Mouse (Mus musculus) left cerebral cortex, postnatal 25 days (tissue): ENCODE measurements around the gene Jazf1. TPM values are rescaled to one million over a fixed set of nuclear protein-coding genes. Genes with fewer than 3 reads are reported as not detected.

ENCODE experiments used
- DNase-seq, 2 experiments: peaks; one replicate each; pipeline ENCODE4 v3.0.0; 2022; ENCODE audit warnings: low spot score in 2 of 2, mixed read lengths in 1 of 2
- intact Hi-C: fragments of 180-260 bp; cut with DNase I; formaldehyde crosslinking; loops from one replicate; pipeline ENCODE4 v1.15.1; 2025
- total RNA-seq, 2 experiments: library from RNA; stranded (reverse); gene quantifications; 2 replicates each; pipeline ENCODE4 v1.2.3; 2021

Jazf1 gene
- 10 to 100 TPM; 32.8 to 35.3 TPM for total RNA-seq

DNA sequence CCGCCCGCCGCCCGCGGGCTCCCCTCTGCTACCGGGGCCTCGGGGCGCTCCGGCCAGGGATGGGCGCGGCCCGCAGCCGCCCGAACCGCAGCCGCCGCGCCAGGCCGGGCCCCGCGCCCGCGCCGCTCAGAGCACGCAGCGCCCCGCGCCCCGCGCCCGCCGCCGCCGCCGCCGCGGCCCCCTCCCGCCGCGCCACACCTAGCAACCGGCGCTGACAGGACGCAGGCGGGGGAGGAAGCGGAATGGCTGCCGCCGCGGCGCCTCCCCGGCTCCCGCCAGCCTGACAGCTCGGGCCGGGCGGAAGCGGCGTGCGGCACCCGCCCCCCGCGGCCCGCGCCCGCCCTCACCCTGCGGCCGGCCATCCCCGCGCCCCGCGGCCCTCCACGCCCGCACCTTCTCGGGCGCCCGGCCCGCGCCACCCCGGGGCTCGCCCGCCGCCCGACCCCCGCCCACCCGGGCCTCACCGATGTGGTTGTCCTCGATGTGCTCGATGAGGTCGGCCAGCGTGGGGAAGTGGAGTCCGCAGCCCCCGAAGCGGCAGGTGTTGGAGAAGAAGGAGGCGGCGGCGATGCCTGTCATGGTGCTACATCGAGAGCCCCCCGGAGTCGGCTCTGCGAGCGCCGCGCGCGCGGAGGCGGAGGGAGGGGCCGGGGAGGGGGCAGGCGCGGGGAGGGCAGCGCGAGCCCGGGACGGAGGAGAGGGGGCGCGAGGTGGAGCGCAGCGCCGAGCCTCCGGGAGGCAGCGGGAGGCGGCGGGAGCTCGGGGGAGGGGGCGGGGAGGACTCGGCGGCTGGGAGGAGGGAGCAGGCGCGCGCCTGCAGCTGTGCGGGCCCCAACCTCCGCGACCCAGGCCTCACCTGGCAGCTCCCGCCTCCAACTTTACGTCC lies at the start of gene Jazf1:
Gene Jazf1, minus strand, starts transcription at position 643 of the 886 bp plus-strand sequence.
- intact Hi-C loops, result no loop called here
- DNase-seq, result peak; percentile 55 to 67

DNA sequence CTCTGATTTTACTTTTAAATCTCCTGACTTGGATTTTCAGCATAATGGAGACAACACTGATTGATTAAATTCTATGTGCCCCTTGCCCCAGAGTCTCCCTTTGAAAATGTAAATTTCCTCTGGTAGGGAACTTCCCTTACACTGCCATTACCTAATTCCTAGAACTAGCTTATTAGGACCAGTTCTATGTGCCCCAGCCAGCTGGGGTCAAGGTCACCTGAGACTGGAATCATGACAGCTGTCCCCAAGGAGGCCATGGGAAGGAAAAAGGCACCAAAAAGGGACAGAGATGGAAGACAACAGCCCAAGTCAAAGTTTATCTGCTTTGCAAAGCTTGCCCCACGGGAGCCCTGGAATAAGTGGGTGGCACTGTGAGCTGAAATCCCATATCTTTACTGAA lies 49.4 kb upstream of the Jazf1 start:
- intact Hi-C loops, result no loop called here
- DNase-seq, result no peak

DNA sequence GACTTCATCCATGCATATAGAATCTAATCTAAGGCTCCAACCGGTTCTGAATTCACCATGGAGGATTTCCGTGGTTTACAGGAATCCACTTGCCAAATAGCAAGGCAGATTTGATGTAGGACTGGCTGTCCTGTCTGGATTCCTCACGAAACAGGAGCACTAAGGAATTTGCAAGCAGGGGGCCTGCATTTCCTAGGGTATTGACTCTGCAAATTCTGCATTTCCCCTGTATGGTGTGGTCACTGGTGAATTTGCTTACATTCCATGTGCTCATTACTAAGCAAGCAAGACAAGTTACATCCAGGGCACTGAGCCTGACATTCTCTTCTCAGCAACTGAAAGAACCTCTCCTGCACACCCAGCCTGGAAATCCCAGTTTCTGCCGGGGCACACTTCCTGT lies 18.4 kb upstream of the Jazf1 start:
- intact Hi-C loops, result no loop called here
- no peak for DNase-seq

DNA sequence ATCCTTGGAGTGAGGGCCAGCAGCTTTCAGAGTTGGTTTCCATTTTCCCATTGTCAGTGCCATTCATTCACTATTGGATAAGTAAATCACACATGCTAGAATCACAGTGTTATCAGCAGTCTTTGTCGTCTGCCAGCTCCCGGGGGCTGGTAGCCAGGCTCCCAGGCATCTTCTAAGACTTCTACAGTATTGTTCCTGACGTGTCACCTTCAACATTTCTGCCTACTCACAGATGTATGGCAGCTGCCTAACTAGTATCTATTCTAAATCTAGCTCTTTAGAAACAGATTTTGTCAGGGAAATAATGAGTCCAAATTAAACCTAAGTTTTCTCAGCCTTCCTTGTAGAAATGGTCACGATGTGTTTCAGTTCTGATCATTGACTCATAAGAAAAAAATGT lies 12.8 kb upstream of the Jazf1 start:
- intact Hi-C loops, result no loop called here
- DNase-seq, result peak; percentile 43 to 79

DNA sequence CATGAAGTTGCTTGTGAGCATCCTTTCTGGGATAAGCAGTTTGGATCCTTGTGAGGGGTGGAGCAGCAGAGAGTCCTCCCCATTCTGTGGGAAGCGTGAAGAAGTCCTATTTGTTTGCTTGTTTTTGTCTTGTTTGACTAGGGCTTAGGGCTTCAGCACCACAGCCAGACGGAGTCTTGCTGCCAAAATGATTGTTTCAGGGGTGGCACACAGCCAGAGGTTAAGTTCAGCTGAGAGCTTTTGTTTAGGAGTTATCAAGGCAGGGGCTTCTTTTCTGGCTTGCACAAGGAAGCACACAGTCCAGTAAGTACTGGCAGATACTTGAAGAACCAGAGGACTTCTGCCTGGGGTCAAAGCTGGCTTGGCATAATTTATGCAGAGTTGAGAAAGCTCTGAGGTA lies 10.2 kb upstream of the Jazf1 start:
- intact Hi-C loops, result no loop called here
- DNase-seq, result no peak

DNA sequence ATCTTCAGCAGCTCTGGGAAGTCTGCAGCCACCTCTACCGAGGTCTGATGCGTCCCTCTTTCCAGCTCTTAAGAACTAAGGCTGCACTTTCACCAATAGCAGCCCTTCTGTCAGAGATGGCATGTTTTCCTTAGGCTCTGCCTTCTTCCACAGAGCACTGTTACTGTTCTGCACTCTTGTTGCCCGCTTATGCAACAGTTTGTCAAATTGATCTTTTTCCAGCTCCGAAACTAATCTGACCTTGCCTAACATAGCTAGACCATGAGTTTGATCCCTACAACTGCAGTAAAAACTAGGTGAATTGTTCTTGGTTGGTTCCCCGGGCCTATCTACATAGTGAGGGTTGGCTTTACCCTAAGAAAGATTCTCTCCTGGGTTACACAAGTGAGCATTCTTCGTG lies 3.3 kb upstream of the Jazf1 start:
- no peak for DNase-seq
- intact Hi-C loops, result no loop called here

DNA sequence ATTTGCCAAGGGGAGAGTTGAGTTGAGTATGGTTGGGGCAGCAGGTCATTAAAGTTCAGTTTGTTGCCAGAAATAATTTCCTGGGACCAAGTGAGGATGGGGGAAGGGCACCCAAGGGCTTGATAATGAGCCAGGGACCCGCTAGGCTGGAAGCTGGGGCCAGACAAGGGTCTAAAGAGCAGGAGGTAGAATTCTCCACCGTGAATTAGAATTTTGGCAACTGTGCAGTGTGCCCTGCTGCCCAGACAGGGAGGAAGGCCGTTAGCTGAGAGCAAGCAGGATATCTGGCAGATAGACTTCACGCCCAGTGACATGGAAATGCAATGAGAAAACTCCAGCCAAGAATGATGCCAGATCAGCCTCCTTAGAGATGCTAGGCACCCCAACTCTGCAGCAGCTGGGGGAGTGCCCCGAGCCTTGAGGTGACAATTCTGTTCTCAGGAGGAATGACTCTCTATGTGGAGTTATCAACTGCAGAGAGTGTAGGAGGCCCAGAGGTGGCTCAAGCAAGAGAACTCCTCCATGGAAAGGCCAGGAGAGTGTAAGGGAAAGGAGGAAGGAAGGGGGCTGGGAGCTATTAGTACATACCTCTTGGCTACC lies 1.6 kb upstream of the Jazf1 start:
- intact Hi-C loops, result no loop called here
- DNase-seq, result no peak

DNA sequence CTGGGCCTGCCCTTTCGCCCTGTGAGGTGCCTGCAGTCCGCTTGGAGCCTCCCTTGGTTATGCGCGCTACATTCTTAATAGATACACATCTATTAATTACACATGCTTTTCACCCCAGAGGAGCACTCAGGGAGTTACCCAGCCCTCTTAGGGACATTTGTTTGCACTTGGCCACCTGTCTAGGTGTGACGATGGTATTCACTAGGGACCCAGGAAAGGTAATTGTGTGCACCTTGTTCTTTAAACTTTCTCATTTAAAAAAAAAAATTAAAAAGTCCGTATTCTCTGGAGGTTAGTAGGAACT lies 396 bp upstream of the Jazf1 start:
- DNase-seq, result no peak
- intact Hi-C loops, result no loop called here

DNA sequence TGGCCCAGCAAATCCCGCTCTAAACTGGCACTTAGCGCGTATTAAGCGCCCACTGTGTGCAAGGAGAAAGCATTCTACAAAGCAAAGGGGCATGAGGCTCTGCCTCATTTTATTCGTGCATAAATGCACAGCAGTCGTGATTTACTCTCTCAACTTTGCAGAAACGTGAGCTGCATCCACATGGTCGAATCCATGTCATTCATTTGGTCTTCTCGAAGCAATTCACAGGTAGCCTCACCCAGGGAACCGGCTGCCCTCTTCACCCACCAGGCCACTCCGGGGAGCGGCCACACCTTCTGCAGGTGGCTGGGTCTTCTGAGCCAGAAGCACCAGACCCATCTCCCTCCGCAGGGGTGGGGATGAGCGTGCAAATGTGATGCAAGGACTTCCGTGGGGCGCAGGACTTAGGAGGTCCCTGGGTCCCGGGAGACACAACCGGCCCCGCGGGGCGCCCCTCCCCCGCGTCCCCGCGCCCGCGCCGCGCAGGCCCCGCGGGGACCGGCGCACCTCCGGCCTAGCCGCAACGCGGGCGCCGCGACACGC lies 914 bp downstream of the Jazf1 start:
- intact Hi-C loops, result no loop called here
- DNase-seq, result peak; percentile 19 to 26

DNA sequence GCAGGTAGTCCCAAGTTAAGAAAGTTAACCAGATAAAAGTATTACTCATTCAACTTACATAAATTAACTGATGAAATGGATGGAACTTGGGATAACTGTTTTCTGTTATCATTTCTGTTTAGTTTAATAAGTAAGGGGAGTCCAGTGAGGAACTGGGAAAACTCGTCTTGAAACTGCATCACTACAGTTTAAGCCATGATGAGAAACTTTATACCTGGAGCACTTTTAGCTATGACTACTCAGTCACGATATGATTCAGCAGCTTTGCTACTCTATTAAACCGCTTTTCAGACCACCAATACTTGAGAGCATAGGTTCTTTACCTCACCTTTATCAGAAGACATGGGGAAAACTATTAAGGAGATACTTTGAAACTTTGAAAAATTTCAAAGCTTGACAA lies 1.5 kb downstream of the Jazf1 start:
- intact Hi-C loops, result no loop called here
- DNase-seq, result no peak

DNA sequence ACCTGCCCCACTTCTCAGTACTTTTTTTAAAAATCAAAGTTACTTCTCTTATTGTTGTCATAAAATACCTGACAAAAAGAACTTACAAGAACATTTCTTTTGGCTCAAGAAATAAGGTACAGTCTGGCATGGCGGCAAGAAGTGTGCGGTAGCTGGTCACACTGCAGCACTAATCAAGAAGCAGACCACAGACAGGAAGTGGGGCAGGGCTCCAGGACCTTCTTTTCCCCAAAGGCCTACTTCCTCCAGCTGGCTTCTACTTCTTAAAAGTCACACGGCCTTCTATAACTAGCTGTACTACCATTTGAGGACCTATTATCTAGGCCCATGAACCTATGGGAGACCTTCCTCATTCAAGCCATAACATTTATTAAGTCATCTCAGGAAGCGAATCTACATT lies 4.4 kb downstream of the Jazf1 start:
- intact Hi-C loops, result no loop called here
- DNase-seq, result no peak

DNA sequence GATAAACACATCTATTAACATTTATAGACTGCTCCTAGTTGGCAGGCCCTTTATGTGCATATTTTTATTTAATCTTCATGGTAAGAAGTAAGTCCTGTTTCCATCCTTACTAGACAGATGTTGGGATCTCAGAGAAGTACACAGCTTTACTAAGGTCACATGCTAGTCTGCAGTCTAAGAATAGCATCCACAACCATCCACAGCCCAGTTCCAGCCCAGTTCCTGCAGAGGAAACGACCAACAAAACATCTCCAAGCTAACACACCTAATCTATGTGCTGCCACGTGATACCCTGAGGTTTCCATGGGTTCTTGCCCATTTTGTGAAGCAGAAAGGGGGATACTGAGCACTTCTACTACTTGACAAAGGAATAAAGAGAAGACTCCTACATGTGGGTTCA lies 13.5 kb downstream of the Jazf1 start:
- no peak for DNase-seq
- intact Hi-C loops, result no loop called here

DNA sequence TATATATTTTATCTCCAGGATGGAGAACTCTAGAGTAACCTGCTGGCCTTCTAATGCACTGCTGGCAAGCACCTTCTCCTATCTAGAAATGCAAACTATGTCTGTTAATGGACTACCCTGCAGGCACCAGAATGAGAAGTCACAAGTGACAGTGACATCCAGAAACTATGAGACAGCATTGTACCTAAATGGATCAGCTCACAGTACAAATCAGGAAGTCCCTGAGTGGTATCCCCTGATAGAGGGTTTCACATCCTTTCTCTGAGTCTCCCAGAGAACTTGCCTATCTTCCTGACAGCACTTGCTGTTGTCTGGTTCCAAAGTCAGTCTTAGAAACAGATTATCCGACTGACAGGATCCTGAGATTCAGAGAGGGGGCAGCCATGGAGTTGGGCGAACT lies 22.9 kb downstream of the Jazf1 start:
- intact Hi-C loops, result no loop called here
- DNase-seq, result no peak

DNA sequence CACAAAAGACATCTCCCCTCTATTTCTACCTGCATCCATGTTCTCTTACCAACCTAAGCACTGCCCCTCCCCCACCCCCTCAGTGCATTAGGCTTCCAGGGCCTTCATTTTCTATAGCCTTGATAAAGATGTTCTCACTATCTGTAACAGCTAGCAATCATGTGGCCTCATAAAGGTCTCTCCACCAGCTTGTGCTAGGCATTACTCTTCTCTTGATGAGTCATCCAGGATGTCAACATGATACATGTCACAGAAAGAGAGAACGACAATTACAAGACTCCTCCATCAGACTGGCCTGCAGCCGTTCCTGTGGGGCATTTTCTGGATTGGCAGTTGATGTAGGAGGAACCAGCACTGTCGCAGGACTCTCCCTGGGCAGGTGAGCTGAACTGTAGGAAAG lies 30.3 kb downstream of the Jazf1 start:
- intact Hi-C loops, result no loop called here
- DNase-seq, result no peak

DNA sequence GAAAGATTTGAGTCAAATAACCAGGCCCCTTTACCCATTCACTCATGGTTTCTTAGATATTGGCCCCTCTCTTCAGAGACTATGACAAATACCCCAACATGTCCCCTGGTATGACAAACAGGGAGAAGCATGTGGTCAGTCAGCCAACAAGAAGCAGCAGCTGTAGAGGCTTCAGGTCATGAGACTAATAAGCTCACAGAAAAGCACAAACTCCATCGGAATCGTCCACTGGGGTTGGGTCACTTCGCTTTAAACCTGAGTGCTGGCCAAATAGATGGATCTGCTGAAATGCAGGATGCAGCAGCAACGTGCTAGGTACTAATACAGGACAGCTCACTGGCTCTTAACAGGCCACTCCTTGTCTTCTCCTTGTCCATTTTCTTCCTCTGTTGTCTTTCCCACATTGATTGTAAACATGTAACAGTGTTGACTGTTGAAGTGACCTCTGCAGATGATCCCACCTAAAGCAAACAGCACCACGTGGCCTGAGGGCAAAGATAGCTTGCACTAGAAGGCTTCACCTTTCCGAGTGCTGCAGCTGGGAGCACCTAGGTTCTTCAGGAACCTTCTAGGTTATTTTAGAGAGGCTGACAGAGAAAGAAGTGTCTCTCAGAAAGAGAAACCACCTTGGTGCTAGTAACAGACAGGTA lies 33.9 kb downstream of the Jazf1 start:
- intact Hi-C loops, result no loop called here
- DNase-seq, result no peak

DNA sequence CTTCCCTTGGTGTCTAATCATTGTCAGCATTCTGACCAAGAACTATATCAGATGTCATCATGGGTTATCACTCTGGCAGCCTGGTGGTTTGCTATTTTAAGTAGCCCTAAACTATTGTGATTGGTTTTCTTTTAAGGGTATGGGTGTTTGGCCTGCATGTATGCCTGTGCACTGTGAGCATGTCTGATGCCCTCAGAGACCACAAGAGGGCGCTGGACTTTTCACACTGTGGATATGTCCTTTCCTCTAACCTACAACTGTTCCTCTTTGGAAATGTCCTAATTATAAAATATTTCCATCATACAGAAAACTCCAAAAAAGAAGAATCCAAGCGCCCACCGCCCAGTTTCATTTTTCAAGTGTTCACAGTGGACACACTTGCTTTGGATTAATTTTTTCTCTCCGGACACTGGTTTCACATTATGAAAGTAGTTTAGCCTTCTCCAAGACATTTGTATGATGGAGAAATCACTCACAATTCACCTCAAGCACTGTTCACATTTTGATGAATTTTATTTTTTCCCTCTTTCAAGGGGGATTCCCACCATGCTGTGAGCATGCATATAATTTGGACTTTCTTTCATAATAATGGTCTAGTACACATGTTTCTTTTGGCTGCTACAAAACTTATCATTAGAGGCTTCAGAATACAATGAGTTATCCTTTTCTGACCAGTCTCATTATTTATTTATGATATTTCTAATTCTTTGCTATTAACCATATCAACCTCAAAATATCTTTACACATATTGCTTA lies 35.5 kb downstream of the Jazf1 start:
- intact Hi-C loops, result no loop called here
- DNase-seq, result no peak

DNA sequence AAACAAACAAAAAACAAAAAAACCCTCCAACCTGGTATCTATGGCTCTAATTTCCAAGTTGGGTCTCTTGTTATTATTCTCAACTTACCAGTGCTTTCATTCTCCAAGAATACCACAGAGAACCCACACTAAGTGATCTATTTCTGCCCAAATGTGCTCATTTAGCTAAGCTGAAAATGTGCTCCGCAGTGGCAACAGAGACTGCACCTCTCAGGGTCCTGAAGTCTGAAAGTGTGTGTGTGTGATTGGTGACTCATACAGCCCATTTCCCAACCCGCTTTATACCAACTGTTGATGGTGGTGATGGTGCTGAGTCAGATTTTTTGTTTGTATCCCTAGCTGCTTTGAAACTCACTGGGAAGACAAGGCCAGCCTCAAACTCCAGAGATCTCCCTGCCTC lies 46.4 kb downstream of the Jazf1 start:
- peak in 1 of 2 experiments; percentile 27 for DNase-seq
- intact Hi-C loops, result no loop called here

DNA sequence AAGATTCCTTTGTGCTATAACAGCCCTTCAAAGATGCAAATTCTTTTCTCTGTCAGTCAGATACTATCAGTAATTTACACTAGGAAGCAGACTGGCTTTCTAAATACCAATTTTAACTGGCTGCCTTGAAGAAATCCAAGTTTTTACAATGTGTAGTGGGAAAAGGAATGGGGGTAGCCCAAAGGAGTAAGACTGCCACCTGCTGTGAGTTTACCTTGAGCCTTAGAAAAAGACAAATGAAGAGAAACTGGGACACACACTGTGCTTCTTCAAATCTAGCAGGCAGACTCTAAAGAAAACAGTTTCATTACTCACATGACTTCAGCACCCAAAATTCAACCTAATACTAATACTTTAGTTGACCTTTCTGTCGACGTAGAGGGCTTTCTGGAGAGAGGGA lies 47.4 kb downstream of the Jazf1 start:
- no peak for DNase-seq
- intact Hi-C loops, result no loop called here

DNA sequence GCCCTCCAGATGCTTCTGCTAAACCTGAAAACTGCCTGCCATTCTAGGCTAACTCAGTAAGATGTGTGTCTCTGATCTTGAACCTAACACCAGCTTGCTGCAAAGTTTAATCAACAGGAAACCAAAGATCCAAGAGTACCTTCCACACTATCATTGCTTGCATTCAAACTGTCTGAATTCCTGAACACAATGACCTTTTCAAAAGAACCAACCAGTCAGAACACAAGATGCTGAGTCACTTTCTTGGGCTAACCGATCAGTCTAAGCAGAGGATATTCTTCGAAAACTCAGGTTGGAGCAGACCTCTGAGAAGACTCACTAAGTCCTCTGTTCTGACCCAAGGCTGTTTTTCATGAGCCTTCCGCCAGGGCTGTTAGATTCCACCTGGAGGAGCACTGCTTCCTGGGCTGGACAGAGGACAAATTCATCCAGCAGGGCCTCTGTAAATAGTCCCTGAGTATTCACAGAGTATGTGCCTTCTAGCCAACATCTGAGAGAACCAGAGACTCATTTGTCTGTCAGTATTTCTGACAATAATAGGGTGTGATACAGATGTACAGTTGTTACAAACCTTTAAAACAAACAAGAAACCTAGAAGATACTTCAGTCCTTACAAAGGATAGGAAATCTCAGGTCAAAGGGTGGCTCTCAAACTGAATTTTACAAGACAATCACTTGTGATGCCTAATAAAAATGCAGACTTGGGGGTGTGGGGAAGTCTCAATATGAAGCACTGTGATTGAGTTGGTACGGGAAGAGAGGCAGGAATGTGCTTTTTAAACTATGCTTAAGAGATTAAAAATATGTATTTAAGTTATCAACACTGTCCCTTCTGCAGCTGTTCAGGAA lies 50.9 kb downstream of the Jazf1 start:
- DNase-seq, result no peak
- intact Hi-C loops, result no loop called here
